Mouse (Mus musculus) layer of hippocampus, adult 2 months (tissue): Measurements from ENCODE around the gene Sh3rf1. TPM values are rescaled to one million over a fixed set of nuclear protein-coding genes. Genes with fewer than 3 reads are reported as not detected.

Experiments used
- DNase-seq, 2 experiments: peaks; one replicate each; pipeline ENCODE4 v3.0.0; 2022; ENCODE audit warnings: low spot score in 2 of 2
- H3K27ac ChIP-seq: fragments of 200-600 bp; 2 replicates; pipeline ENCODE4 v1.8.1; 2022
- H3K4me3 ChIP-seq: fragments of 200-600 bp; 2 replicates; pipeline ENCODE4 v1.8.1; 2022; ENCODE audit warnings: mild to moderate bottlenecking
- CTCF ChIP-seq: fragments of 200-600 bp; conservative IDR thresholded peaks from 2 replicates; pipeline ENCODE4 v1.8.1; 2022; ENCODE audit warnings: antibody characterized with exemption, mild to moderate bottlenecking, moderate library complexity
- total RNA-seq, 2 experiments: library from RNA; stranded (reverse); gene quantifications; 2 replicates each; pipeline ENCODE4 v1.2.3; 2021

Gene Sh3rf1
- total RNA-seq, 2 experiments from 2014 or later: 66.7 to 67.5 TPM

- Histone ChIP-seq H3K4me3 (no peak overlapping the region), H3K27ac (no peak overlapping the region)
- TF ChIP-seq CTCF: no peak
- DNase-seq: no peak
These were observed 47.3 kb downstream of the Sh3rf1 start for GRCm38 (mm10) chr8:61270961-61271360.

DNA sequence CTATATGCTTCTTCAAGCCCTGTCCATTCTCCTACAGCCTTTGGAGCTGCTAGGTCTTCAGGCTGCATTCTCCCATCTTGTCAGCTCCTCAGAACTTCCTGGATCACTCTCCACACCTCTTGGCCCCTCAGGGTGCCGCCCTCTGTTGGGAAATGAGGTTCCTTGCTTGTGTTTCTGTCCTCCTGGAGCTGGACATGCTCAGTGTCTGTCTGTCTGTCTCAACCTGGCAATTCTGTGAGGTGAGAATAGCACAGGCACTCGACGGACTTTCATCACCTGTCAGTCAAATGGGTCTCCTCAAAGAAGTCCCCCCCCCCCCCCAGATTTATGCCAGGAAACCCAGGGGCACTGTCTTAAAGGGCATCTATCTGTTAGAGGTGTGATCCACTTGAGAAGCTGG is 49.2 kb downstream of the Sh3rf1 start:
- H3K27ac ChIP-seq: no peak overlapping the region
- no peak for TF ChIP-seq CTCF
- no peak overlapping the region for H3K4me3 ChIP-seq
- no peak for DNase-seq

DNA sequence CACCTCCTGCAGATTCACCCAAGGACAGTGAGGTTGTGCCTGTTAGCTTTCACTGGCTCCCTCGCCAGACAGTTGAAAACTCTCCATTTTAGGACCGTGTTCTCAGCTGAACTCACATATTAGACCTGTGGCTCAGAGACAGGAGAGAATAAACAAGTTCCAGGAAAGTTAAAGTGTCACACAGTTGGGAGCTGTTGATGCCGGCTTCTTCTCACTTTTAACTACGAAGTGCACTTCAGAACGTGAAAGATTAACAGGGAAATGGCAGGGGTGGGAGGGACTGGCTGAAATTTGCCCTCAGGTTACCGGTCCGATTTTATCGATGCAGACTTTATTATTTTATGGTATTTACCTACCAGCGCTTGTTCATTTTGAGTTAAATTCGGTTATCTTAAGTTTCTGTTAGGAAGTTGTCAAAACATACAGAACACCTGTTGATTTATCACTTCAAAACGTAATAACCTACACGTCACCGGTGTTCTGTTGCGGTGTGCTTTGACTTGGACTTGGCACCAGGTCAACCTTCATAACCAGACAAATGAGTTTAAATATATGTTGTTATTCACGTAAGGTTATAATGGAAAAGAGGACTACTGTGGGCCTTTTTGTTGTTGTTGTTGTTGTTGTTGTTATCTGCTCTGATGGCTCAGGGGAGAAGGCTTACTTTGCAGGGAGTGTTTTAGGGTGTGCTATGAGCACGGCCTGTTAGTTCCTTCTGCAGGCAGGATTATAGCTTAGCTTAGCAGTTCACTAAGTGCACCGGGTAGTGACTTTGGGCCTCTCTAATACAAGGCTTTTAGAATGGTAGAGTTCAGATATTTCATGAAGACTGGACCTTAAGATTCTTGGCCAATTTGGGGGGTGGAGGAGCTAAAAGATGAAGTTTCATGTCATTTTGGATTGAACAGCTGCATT is 49.9 kb downstream of the Sh3rf1 start:
- no peak for DNase-seq
- no peak overlapping the region for H3K4me3 ChIP-seq
- no peak for TF ChIP-seq CTCF

DNA sequence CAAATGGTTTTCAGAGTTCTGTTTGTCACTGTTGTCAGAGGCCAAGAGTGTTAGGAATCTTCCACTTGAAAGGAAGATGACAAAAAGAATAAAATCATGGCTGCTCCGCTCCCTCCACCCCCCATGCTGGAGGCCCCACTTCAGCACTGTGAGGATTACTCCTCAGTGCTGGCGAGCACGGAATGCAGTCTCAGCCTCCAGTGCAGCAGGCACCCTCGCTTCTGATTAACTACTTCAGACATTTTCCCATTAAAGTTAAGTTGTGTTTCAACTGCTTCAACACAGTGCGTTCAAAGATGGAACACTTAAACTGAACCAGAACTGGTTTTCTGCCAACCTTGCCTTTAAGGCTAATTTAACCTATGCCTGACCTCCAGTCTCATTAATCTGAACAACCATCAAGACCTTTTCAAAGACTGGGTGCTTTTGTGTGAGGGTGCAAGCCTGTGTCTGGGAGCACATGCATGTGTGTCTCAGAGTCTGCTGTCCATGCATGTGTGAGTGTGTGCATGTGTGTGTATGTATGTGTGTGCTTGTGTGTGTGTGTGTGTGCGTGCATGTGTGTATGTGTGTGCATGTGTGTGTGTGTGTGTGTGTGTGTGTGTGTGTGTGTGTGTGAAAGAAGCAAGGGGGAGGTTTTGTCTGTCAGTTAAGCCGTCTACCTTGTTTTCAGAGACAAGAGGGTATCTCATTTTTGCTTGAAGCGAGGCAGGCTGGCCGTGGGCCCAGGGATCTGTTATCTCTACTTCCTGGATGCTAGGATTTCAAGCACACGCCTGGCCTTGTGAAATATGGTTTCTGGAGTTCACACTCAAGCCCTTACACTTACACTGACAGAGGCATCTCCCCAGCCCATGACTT is 51.2 kb downstream of the Sh3rf1 start:
- H3K4me3 ChIP-seq: no peak overlapping the region
- H3K27ac ChIP-seq: peak overlapping the region; percentile 32; the same call in 1 of the 2 replicates
- TF ChIP-seq CTCF: no peak
- no peak for DNase-seq

More for the DNA sequence above, 49.9 kb downstream of the Sh3rf1 start:
- no peak overlapping the region for H3K27ac ChIP-seq

DNA sequence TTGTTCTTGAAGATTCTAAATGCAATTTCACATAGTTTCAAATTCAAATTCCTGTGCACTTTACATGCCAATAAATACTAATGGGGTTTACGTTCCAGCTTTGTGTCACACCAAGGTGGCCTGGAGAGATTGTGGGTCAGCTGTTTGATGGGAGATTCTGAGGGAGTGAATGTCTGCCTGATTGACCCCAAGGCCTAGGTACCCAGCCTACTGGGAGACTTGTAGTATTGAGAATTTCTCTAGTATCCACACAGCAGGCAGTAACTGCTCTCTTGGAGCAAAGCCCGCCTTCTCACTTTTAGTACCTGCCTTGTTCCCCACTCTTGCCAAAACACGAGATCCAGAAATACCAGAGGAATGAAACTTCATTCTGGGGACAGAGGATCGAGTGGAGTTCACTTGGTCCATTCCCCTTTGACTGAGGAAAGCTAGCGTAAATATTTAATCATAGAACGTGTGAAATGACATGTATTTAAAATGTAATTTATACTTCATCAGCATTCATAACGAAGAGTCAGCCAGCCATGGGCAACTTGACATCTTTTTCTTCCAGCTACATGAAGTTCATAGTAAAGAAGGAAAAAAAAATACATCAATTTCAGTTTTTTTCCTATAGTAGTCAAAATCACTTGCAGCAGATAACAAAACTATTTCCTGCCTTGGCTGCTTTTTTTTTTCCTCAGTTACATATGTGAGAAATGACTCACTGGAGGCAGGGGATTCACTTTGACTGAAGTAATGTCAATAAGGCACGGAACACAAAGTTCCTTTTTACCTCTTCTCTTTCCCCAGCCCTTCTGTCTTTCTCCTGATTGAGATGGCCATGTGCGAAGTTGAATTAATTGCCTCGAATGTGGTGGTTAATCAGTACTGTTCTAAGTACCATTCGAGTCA is 52.0 kb downstream of the Sh3rf1 start:
- DNase-seq: no peak
- no peak for TF ChIP-seq CTCF
- no peak overlapping the region for H3K4me3 ChIP-seq
- peak overlapping the region; percentile 32; the same call in 1 of the 2 replicates for H3K27ac ChIP-seq

DNA sequence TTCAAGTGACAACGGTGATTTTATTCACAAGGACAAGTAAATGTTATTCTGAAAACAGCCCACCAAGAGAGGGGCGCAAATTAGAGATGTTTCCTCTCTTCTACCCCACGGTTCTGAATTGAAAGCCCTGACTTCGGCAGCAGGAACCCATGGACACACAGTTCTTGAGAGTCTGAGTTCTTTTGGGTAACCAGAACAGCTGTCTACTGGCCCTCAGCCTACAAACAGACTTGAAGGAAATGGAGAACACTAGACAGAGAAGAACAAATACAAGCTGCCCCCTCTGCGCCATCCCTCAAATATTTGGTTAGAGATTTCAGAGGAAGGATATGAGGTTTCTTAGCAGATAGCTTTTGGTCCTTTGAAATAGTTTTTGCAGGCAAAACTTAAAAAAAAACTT is 52.7 kb downstream of the Sh3rf1 start:
- no peak for DNase-seq
- TF ChIP-seq CTCF: no peak
- Histone ChIP-seq H3K27ac (no peak overlapping the region), H3K4me3 (no peak overlapping the region)

GRCm38 (mm10) chr8:61279030-61279429 is 55.4 kb downstream of the Sh3rf1 start:
- DNase-seq: no peak
- TF ChIP-seq CTCF: no peak
- no peak overlapping the region for H3K4me3 ChIP-seq
- no peak overlapping the region for H3K27ac ChIP-seq

- TF ChIP-seq CTCF: no peak
- no peak overlapping the region for H3K4me3 ChIP-seq
- no peak for DNase-seq
- no peak overlapping the region for H3K27ac ChIP-seq
These were observed 58.9 kb downstream of the Sh3rf1 start for GRCm38 (mm10) chr8:61282303-61283168.

- peak; percentile 28 for TF ChIP-seq CTCF
- no peak overlapping the region for H3K4me3 ChIP-seq
- H3K27ac ChIP-seq: peak overlapping the region; percentile 29; the same call in 1 of the 2 replicates
- DNase-seq: no peak
These were observed 59.8 kb downstream of the Sh3rf1 start for GRCm38 (mm10) chr8:61283169-61284081.

- TF ChIP-seq CTCF: no peak
- Histone ChIP-seq H3K4me3 (no peak overlapping the region), H3K27ac (no peak overlapping the region)
- no peak for DNase-seq
These were observed 62.2 kb downstream of the Sh3rf1 start for GRCm38 (mm10) chr8:61285896-61286295.
